7 mouse cellular contexts compared by ENCODE assay signal in genomic region chr2:93035631-93036030, GRCm38 (mm10). TPM values are rescaled to one million over a fixed set of nuclear protein-coding genes. Genes with fewer than 3 reads are reported as not detected.
A peak's percentile ranks its signal among the peaks of the same experiment; 100 is the strongest.
DNase-seq lines count a peak whose midpoint lies in the region; ATAC-seq and TF ChIP-seq lines count a peak whose summit lies in the region.

No protein-coding gene starts in this region.

- WGBS in midbrain, embryonic 13.5 days: 21% methylated on average over 7 of the region's 7 CpGs
- 35% methylated on average over 7 of the region's 7 CpGs for WGBS in midbrain, postnatal 0 days
- 18% methylated on average over 6 of the region's 7 CpGs for WGBS in heart, postnatal 0 days
- WGBS in large intestine, adult 2 months: 21% methylated on average over 7 of the region's 7 CpGs
- 12% methylated on average over 7 of the region's 7 CpGs for WGBS in stomach, embryonic 14.5 days
- 44% methylated on average over 7 of the region's 7 CpGs for WGBS in thymus, adult 2 months

- no peak for TF ChIP-seq EP300 in heart, postnatal 0 days (IDR thresholded peaks at IDR 0.05; ENCODE audit: low read depth)

- no peaks in the 10 kb centered on the region for H3K9me3 ChIP-seq in midbrain, embryonic 13.5 days
- H3K9me3 ChIP-seq in midbrain, postnatal 0 days (ENCODE audit: low read length): no peaks in the 10 kb centered on the region
- H3K9me3 ChIP-seq in heart, postnatal 0 days (replicated peaks; ENCODE audit: control insufficient read depth, low read length): no peaks in the 10 kb centered on the region
- H3K9me3 ChIP-seq in stomach, embryonic 14.5 days (ENCODE audit: control insufficient read depth, low read depth, low read length): no peaks in the 10 kb centered on the region

- TF ChIP-seq POLR2A in thymus, adult 2 months (IDR thresholded peaks at IDR 0.05; ENCODE audit: control insufficient read depth, extremely low read depth, insufficient read depth, low read length, poor library complexity): no peak

- DNase-seq in midbrain, postnatal 0 days (ENCODE audit: low spot score): no peak
- no peak for DNase-seq in heart, postnatal 0 days (ENCODE audit: low spot score)
- DNase-seq in large intestine, adult 2 months (ENCODE audit: low read depth, low spot score): peak; percentile 36
- DNase-seq in thymus, adult 2 months: no peak

- no peak overlapping the region for H3K4me3 ChIP-seq in midbrain, embryonic 13.5 days (replicated peaks)
- no peak overlapping the region for H3K4me3 ChIP-seq in midbrain, postnatal 0 days (ENCODE audit: low read depth, low read length)
- no peak overlapping the region for H3K4me3 ChIP-seq in heart, postnatal 0 days (ENCODE audit: low read depth, low read length)
- no peak overlapping the region for H3K4me3 ChIP-seq in stomach, embryonic 14.5 days (ENCODE audit: low read depth, low read length)
- no peak overlapping the region for H3K4me3 ChIP-seq in thymus, adult 2 months (ENCODE audit: control insufficient read depth, insufficient read depth, low read length)

- no peak for TF ChIP-seq CTCF in midbrain, postnatal 0 days (IDR thresholded peaks at IDR 0.05)
- no peak for TF ChIP-seq CTCF in heart, postnatal 0 days (IDR thresholded peaks at IDR 0.05; ENCODE audit: low read depth)
- TF ChIP-seq CTCF in thymus, adult 2 months (IDR thresholded peaks at IDR 0.05; ENCODE audit: borderline replicate concordance, control insufficient read depth, extremely low read depth, insufficient read depth, low read length, poor library complexity): no peak

- no peak overlapping the region for H3K4me2 ChIP-seq in midbrain, embryonic 13.5 days (replicated peaks)
- no peak overlapping the region for H3K4me2 ChIP-seq in midbrain, postnatal 0 days (ENCODE audit: low read depth, low read length, poor library complexity, severe bottlenecking)
- H3K4me2 ChIP-seq in heart, postnatal 0 days (ENCODE audit: low read depth, low read length): no peak overlapping the region
- H3K4me2 ChIP-seq in stomach, embryonic 14.5 days (replicated peaks; ENCODE audit: low read depth, low read length): 0 out of 2 replicates have a peak overlapping the region, but pooled peaks have one; percentile 4

- H3K4me1 ChIP-seq in midbrain, embryonic 13.5 days (replicated peaks): peaks cover 35% of the 10 kb centered on the region
- H3K4me1 ChIP-seq in midbrain, postnatal 0 days (ENCODE audit: insufficient read depth, low read length): peaks cover 10% of the 10 kb centered on the region; the same call in 1 of the 2 replicates
- H3K4me1 ChIP-seq in heart, postnatal 0 days (ENCODE audit: control insufficient read depth, insufficient read depth): peaks cover 68% of the 10 kb centered on the region
- H3K4me1 ChIP-seq in stomach, embryonic 14.5 days (ENCODE audit: control insufficient read depth, insufficient read depth, low read length): peaks cover 52% of the 10 kb centered on the region
- H3K4me1 ChIP-seq in thymus, adult 2 months (replicated peaks; ENCODE audit: control insufficient read depth, insufficient read depth, low read length): peaks cover 14% of the 10 kb centered on the region

- 0 out of 2 replicates have a peak overlapping the region, but pooled peaks have one; percentile 10 for H3K9ac ChIP-seq in midbrain, embryonic 13.5 days (replicated peaks)
- no peak overlapping the region for H3K9ac ChIP-seq in midbrain, postnatal 0 days (replicated peaks; ENCODE audit: low read length, poor library complexity, severe bottlenecking)
- H3K9ac ChIP-seq in heart, postnatal 0 days (replicated peaks; ENCODE audit: low read depth, low read length): peak overlapping the region; percentile 11
- H3K9ac ChIP-seq in stomach, embryonic 14.5 days (replicated peaks; ENCODE audit: low read depth, low read length): no peak overlapping the region

- H3K27me3 ChIP-seq in midbrain, embryonic 13.5 days: no peaks in the 10 kb centered on the region
- no peaks in the 10 kb centered on the region for H3K27me3 ChIP-seq in midbrain, postnatal 0 days (ENCODE audit: insufficient read depth, low read length)
- no peaks in the 10 kb centered on the region for H3K27me3 ChIP-seq in heart, postnatal 0 days (ENCODE audit: control insufficient read depth, insufficient read depth, low read length)
- no peaks in the 10 kb centered on the region for H3K27me3 ChIP-seq in stomach, embryonic 14.5 days (ENCODE audit: control insufficient read depth, insufficient read depth, low read length)
- H3K27me3 ChIP-seq in thymus, adult 2 months (ENCODE audit: control insufficient read depth, insufficient read depth, low read length): no peaks in the 10 kb centered on the region

- no peak overlapping the region for H3K27ac ChIP-seq in midbrain, embryonic 13.5 days
- no peak overlapping the region for H3K27ac ChIP-seq in midbrain, postnatal 0 days (ENCODE audit: low read depth, low read length)
- peak overlapping the region; percentile 35; the same call in 1 of the 2 replicates for H3K27ac ChIP-seq in heart, postnatal 0 days (ENCODE audit: low read depth)
- H3K27ac ChIP-seq in stomach, embryonic 14.5 days (ENCODE audit: low read length): peak overlapping the region; percentile 82
- no peak overlapping the region for H3K27ac ChIP-seq in thymus, adult 2 months (ENCODE audit: control insufficient read depth, insufficient read depth, low read length)

- no peaks in the 10 kb centered on the region for H3K36me3 ChIP-seq in midbrain, embryonic 13.5 days
- no peaks in the 10 kb centered on the region for H3K36me3 ChIP-seq in midbrain, postnatal 0 days (ENCODE audit: insufficient read depth, low read length)
- no peaks in the 10 kb centered on the region for H3K36me3 ChIP-seq in heart, postnatal 0 days (replicated peaks; ENCODE audit: control insufficient read depth, insufficient read depth, low read length)
- H3K36me3 ChIP-seq in stomach, embryonic 14.5 days (ENCODE audit: control insufficient read depth, insufficient read depth, low read length): no peaks in the 10 kb centered on the region
- H3K36me3 ChIP-seq in thymus, adult 2 months (ENCODE audit: control insufficient read depth, insufficient read depth, low read length): no peaks in the 10 kb centered on the region

- peak; percentile 64 for ATAC-seq in midbrain, embryonic 13.5 days
- ATAC-seq in midbrain, postnatal 0 days (ENCODE audit: low FRiP score): no peak
- ATAC-seq in heart, postnatal 0 days (ENCODE audit: insufficient read depth, low read depth): no peak
- ATAC-seq in stomach, embryonic 14.5 days (ENCODE audit: insufficient number of reproducible peaks, insufficient read depth, low FRiP score, low read depth): peak; percentile 84
- no peak for ATAC-seq in megakaryocyte progenitor cell, adult 5-6 weeks (replicated peaks; ENCODE audit: poor library complexity)

RNA-seq across cellular contexts. Expression of gene Prdm11, which starts 10.3 kb away (rescaled TPM):
- 1.8 and 1.9 TPM in 2 replicates for polyA plus RNA-seq in midbrain, embryonic 13.5 days (2015; fragmentation: Nextera tagmentation; extraction: Ambion mirVana)
- total RNA-seq in midbrain, postnatal 0 days (2014; rRNA removed): 12.2 and 14.2 TPM in 2 replicates
- polyA plus RNA-seq in midbrain, postnatal 0 days (2015; fragmentation: Nextera tagmentation; extraction: Ambion mirVana): 2.1 and 2.6 TPM in 2 replicates
- total RNA-seq in heart, postnatal 0 days (2014; rRNA removed; ENCODE audit: low replicate concordance): 10.7 and 12.7 TPM in 2 replicates
- polyA plus RNA-seq in heart, postnatal 0 days (2015; fragmentation: Nextera tagmentation; extraction: Ambion mirVana): 2.7 and 2.9 TPM in 2 replicates
- polyA plus RNA-seq in large intestine, adult 2 months (2012; rRNA removed): 2.3 TPM in 2 replicates
- polyA plus RNA-seq in stomach, embryonic 14.5 days (2014; fragmentation: Nextera tagmentation; extraction: Ambion mirVana): 7.6 and 8.0 TPM in 2 replicates
- polyA plus RNA-seq in thymus, adult 2 months (2012; rRNA removed): 17.1 and 17.9 TPM in 2 replicates
- total RNA-seq in megakaryocyte progenitor cell, adult 5-6 weeks (2015): 3.5 and 5.1 TPM in 2 replicates
- 4.6 and 5.6 TPM in 2 replicates for total RNA-seq in megakaryocyte progenitor cell, adult 5-6 weeks (2017)

Comparison
In these comparisons a context has a peak if more than half of its experiments do, and no peak if none do; other contexts are left out.
1. ATAC-seq: peak in midbrain, embryonic 13.5 days (single experiment) and stomach, embryonic 14.5 days (single experiment); none in midbrain, postnatal 0 days (single experiment), heart, postnatal 0 days (single experiment) and megakaryocyte progenitor cell, adult 5-6 weeks (single experiment).
2. H3K9ac ChIP-seq: peak in midbrain, embryonic 13.5 days (single experiment) and heart, postnatal 0 days (single experiment); none in midbrain, postnatal 0 days (single experiment) and stomach, embryonic 14.5 days (single experiment).
3. H3K27ac ChIP-seq: peak in heart, postnatal 0 days (single experiment) and stomach, embryonic 14.5 days (single experiment); none in midbrain, embryonic 13.5 days (single experiment), midbrain, postnatal 0 days (single experiment) and thymus, adult 2 months (single experiment).